Mouse (Mus musculus): Measurements from ENCODE around the gene Picalm. TPM values are rescaled to one million over a fixed set of nuclear protein-coding genes. Genes with fewer than 3 reads are reported as not detected.
"Not testable (repeated sequence)": the region's sequence is repeated elsewhere in the genome, so short reads cannot be mapped to it uniquely, and the experiment has no call there.

Gene Picalm
- polyA plus RNA-seq, 1 experiment: 47.2 TPM

DNA sequence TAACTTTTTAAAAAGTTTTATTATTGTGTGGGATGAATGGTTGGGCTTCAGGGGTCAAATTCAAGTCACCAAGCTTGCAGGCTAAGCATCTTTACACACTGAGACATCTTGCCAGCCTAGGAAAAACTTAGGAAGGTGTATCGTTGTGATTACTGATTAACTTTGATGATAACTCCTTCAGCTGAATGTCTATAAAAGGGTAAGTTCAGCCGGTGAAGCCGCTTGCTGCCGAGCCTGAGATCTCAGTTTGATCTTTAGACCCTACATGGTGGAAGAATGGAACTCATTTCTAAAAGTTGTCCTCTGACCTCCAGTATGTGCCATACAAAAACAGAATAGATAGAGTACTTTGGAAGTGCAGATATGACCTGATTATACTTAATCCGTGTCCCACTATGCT, 30.6 kb downstream of the Picalm start:
- H3ac ChIP-seq (ENCODE audit: control insufficient read depth, insufficient read length, low read depth): no peak overlapping the region
- peaks cover 46% of the 10 kb centered on the region for H3K79me3 ChIP-seq (ENCODE audit: low read depth)
- peaks cover 38% of the 10 kb centered on the region for H3K36me3 ChIP-seq (ENCODE audit: control insufficient read depth, insufficient read depth)
- H3K79me2 ChIP-seq (ENCODE audit: control insufficient read depth, insufficient read depth): peaks cover 67% of the 10 kb centered on the region
- H3K27me3 ChIP-seq (ENCODE audit: control insufficient read depth, insufficient read depth, insufficient read length): no peaks in the 10 kb centered on the region
- no peak for TF ChIP-seq CEBPB (IDR thresholded peaks at IDR 0.05; ENCODE audit: low read depth)
- no peak for TF ChIP-seq FOSL1 (IDR thresholded peaks at IDR 0.05; ENCODE audit: insufficient read depth, low read length, poor library complexity, severe bottlenecking)
- TF ChIP-seq USF1 (IDR thresholded peaks at IDR 0.05; ENCODE audit: low read depth): no peak
- no peak for TF ChIP-seq MYOG (IDR thresholded peaks at IDR 0.05; ENCODE audit: control insufficient read depth, extremely low read depth, insufficient read length)
- TF ChIP-seq MYOD1 (IDR thresholded peaks at IDR 0.05; ENCODE audit: control insufficient read depth, insufficient read length, low read depth): no peak
- TF ChIP-seq CTCF (IDR thresholded peaks at IDR 0.05; ENCODE audit: control insufficient read depth, insufficient read depth, insufficient read length): no peak
- no peak for TF ChIP-seq MAX (IDR thresholded peaks at IDR 0.05)
- H3K4me3 ChIP-seq (ENCODE audit: insufficient read depth, poor library complexity, severe bottlenecking): no peak overlapping the region

DNA sequence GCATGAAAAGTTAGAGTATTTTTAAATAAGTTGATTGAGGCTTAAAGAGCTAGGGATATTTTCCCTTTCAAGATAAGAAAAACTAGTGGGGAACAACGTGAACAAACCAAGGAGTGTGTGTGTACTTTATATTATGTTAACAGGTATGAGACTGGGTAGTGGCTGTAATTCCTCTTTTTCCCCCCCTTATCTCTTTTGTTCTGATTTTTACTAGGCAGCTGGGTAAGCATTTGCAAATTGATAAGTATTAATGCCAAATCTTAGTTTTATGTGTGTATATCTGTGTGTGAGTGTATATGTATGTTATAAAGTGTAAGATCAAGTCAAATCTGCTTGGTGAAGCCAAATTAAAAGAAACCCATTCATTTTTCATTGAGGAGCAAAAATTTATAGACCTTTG, 34.3 kb downstream of the Picalm start:
- TF ChIP-seq MAX (IDR thresholded peaks at IDR 0.05): no peak
- TF ChIP-seq CEBPB (IDR thresholded peaks at IDR 0.05; ENCODE audit: low read depth): no peak
- TF ChIP-seq MYOG (IDR thresholded peaks at IDR 0.05; ENCODE audit: control insufficient read depth, extremely low read depth, insufficient read length): no peak
- TF ChIP-seq FOSL1 (IDR thresholded peaks at IDR 0.05; ENCODE audit: insufficient read depth, low read length, poor library complexity, severe bottlenecking): no peak
- TF ChIP-seq MYOD1 (IDR thresholded peaks at IDR 0.05; ENCODE audit: control insufficient read depth, insufficient read length, low read depth): no peak
- TF ChIP-seq CTCF (IDR thresholded peaks at IDR 0.05; ENCODE audit: control insufficient read depth, insufficient read depth, insufficient read length): no peak
- no peak for TF ChIP-seq USF1 (IDR thresholded peaks at IDR 0.05; ENCODE audit: low read depth)
- H3K36me3 ChIP-seq (ENCODE audit: control insufficient read depth, insufficient read depth): peaks cover 59% of the 10 kb centered on the region
- no peak overlapping the region for H3ac ChIP-seq (ENCODE audit: control insufficient read depth, insufficient read length, low read depth)
- H3K79me3 ChIP-seq (ENCODE audit: low read depth): peaks cover 10% of the 10 kb centered on the region
- H3K27me3 ChIP-seq (ENCODE audit: control insufficient read depth, insufficient read depth, insufficient read length): no peaks in the 10 kb centered on the region
- H3K4me3 ChIP-seq (ENCODE audit: insufficient read depth, poor library complexity, severe bottlenecking): no peak overlapping the region
- peaks cover 31% of the 10 kb centered on the region for H3K79me2 ChIP-seq (ENCODE audit: control insufficient read depth, insufficient read depth)

- peaks cover 3% of the 10 kb centered on the region for H3K79me3 ChIP-seq (ENCODE audit: low read depth)
- peaks cover 14% of the 10 kb centered on the region for H3K79me2 ChIP-seq (ENCODE audit: control insufficient read depth, insufficient read depth)
- no peak overlapping the region for H3K4me3 ChIP-seq (ENCODE audit: insufficient read depth, poor library complexity, severe bottlenecking)
- no peaks in the 10 kb centered on the region for H3K27me3 ChIP-seq (ENCODE audit: control insufficient read depth, insufficient read depth, insufficient read length)
- H3ac ChIP-seq (ENCODE audit: control insufficient read depth, insufficient read length, low read depth): no peak overlapping the region
- H3K36me3 ChIP-seq (ENCODE audit: control insufficient read depth, insufficient read depth): peaks cover 65% of the 10 kb centered on the region
- TF ChIP-seq MYOG (IDR thresholded peaks at IDR 0.05; ENCODE audit: control insufficient read depth, extremely low read depth, insufficient read length) (no peak), CTCF (IDR thresholded peaks at IDR 0.05; ENCODE audit: control insufficient read depth, insufficient read depth, insufficient read length) (no peak), MAX (IDR thresholded peaks at IDR 0.05) (no peak), CEBPB (IDR thresholded peaks at IDR 0.05; ENCODE audit: low read depth) (no peak), FOSL1 (IDR thresholded peaks at IDR 0.05; ENCODE audit: insufficient read depth, low read length, poor library complexity, severe bottlenecking) (no peak), MYOD1 (IDR thresholded peaks at IDR 0.05; ENCODE audit: control insufficient read depth, insufficient read length, low read depth) (no peak), USF1 (IDR thresholded peaks at IDR 0.05; ENCODE audit: low read depth) (no peak)
These were observed 36.0 kb downstream of the Picalm start for GRCm38 (mm10) chr7:90165970-90166369.

GRCm38 (mm10) chr7:90167777-90168176, 37.8 kb downstream of the Picalm start:
- peaks cover 52% of the 10 kb centered on the region for H3K36me3 ChIP-seq (ENCODE audit: control insufficient read depth, insufficient read depth)
- not testable (repeated sequence) for H3ac ChIP-seq (ENCODE audit: control insufficient read depth, insufficient read length, low read depth); H3K4me3 ChIP-seq (ENCODE audit: insufficient read depth, poor library complexity, severe bottlenecking); H3K79me2 ChIP-seq (ENCODE audit: control insufficient read depth, insufficient read depth); H3K27me3 ChIP-seq (ENCODE audit: control insufficient read depth, insufficient read depth, insufficient read length); H3K79me3 ChIP-seq (ENCODE audit: low read depth)

DNA sequence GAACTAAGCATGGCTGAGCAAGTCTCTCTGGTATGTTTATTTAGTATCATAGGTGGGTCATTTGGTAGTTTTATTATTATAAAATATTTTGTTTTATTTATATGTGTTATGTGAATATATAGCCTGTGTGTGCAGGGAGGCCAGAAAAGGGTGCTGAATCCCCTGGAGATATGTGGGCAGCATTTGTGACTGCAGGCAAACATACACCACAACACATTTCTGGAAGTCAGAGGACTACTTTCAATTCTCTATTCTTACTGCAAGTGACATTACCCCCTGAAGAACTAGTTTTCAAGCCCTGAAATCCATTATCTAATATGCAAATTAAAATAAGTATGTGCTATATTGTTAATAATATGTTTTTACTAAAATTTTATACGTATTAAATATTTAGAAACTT, 43.8 kb downstream of the Picalm start:
- no peaks in the 10 kb centered on the region for H3K79me3 ChIP-seq (ENCODE audit: low read depth)

DNA sequence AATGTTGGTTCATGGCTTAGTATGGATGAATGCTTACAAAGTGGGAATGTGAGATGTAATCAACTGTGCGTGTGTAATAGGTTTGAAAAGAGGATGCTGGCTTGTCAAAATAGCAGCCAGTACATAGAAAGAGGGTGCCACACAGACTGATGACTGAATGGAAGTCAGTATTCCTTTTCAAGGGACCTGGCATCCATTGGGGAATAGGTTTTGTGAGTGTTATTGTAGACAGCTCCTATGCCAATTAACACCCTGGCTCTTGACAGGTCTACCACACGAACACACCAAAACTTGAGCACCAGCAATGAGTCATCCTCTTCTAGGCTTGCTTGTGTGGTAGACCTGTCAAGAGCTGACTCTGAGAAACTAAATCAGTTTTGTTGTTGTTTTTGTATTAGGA, 45.6 kb downstream of the Picalm start:
- H3K36me3 ChIP-seq (ENCODE audit: control insufficient read depth, insufficient read depth): peaks cover 65% of the 10 kb centered on the region
- TF ChIP-seq MAX (IDR thresholded peaks at IDR 0.05) (no peak), FOSL1 (IDR thresholded peaks at IDR 0.05; ENCODE audit: insufficient read depth, low read length, poor library complexity, severe bottlenecking) (no peak), USF1 (IDR thresholded peaks at IDR 0.05; ENCODE audit: low read depth) (no peak), CEBPB (IDR thresholded peaks at IDR 0.05; ENCODE audit: low read depth) (no peak), MYOG (IDR thresholded peaks at IDR 0.05; ENCODE audit: control insufficient read depth, extremely low read depth, insufficient read length) (no peak), MYOD1 (IDR thresholded peaks at IDR 0.05; ENCODE audit: control insufficient read depth, insufficient read length, low read depth) (no peak), CTCF (IDR thresholded peaks at IDR 0.05; ENCODE audit: control insufficient read depth, insufficient read depth, insufficient read length) (no peak)
- no peak overlapping the region for H3K4me3 ChIP-seq (ENCODE audit: insufficient read depth, poor library complexity, severe bottlenecking)
- H3K79me3 ChIP-seq (ENCODE audit: low read depth): no peaks in the 10 kb centered on the region
- H3K27me3 ChIP-seq (ENCODE audit: control insufficient read depth, insufficient read depth, insufficient read length): no peaks in the 10 kb centered on the region
- no peak overlapping the region for H3ac ChIP-seq (ENCODE audit: control insufficient read depth, insufficient read length, low read depth)
- H3K79me2 ChIP-seq (ENCODE audit: control insufficient read depth, insufficient read depth): no peaks in the 10 kb centered on the region

More for the DNA sequence above, 43.8 kb downstream of the Picalm start:
- Histone ChIP-seq H3K4me3 (ENCODE audit: insufficient read depth, poor library complexity, severe bottlenecking) (no peak overlapping the region), H3ac (ENCODE audit: control insufficient read depth, insufficient read length, low read depth) (no peak overlapping the region), H3K36me3 (ENCODE audit: control insufficient read depth, insufficient read depth) (peaks cover 63% of the 10 kb centered on the region), H3K27me3 (ENCODE audit: control insufficient read depth, insufficient read depth, insufficient read length) (no peaks in the 10 kb centered on the region), H3K79me2 (ENCODE audit: control insufficient read depth, insufficient read depth) (no peaks in the 10 kb centered on the region)
- no peak for TF ChIP-seq MYOG (IDR thresholded peaks at IDR 0.05; ENCODE audit: control insufficient read depth, extremely low read depth, insufficient read length)
- TF ChIP-seq CEBPB (IDR thresholded peaks at IDR 0.05; ENCODE audit: low read depth): no peak
- TF ChIP-seq USF1 (IDR thresholded peaks at IDR 0.05; ENCODE audit: low read depth): no peak
- TF ChIP-seq CTCF (IDR thresholded peaks at IDR 0.05; ENCODE audit: control insufficient read depth, insufficient read depth, insufficient read length): no peak
- TF ChIP-seq MAX (IDR thresholded peaks at IDR 0.05): no peak
- TF ChIP-seq FOSL1 (IDR thresholded peaks at IDR 0.05; ENCODE audit: insufficient read depth, low read length, poor library complexity, severe bottlenecking): no peak
- TF ChIP-seq MYOD1 (IDR thresholded peaks at IDR 0.05; ENCODE audit: control insufficient read depth, insufficient read length, low read depth): no peak

All from C2C12 (cell line).